Mouse (Mus musculus) forebrain, embryonic 12.5 days (tissue): Measurements from ENCODE around the gene Rsph3a. TPM values are rescaled to one million over a fixed set of nuclear protein-coding genes. Genes with fewer than 3 reads are reported as not detected.
"Not testable (repeated sequence)": the region's sequence is repeated elsewhere in the genome, so short reads cannot be mapped to it uniquely, and the experiment has no call there.

Source experiments
- ATAC-seq: fragments of 200-750 bp; cut with Nextera tagmentation; 2 replicates; pipeline ENCODE4 v1.8.0; 2017; ENCODE audit warnings: moderate TSS enrichment; ENCODE audit not compliant: low FRiP score
- H3K27ac ChIP-seq: fragments of 300-500 bp; sonication (generic); 2 replicates; pipeline ENCODE4 v1.5.1; 2016; ENCODE audit warnings: mild to moderate bottlenecking
- H3K27me3 ChIP-seq: fragments of 300-500 bp; sonication (generic); 2 replicates; pipeline ENCODE4 v1.6.1; 2016; ENCODE audit warnings: mild to moderate bottlenecking
- H3K36me3 ChIP-seq: fragments of 300-500 bp; sonication (generic); replicated peaks from 2 replicates; pipeline ENCODE4 v1.6.1; 2016; ENCODE audit warnings: mild to moderate bottlenecking
- H3K4me1 ChIP-seq: fragments of 300-500 bp; sonication (generic); 2 replicates; pipeline ENCODE4 v1.6.1; 2016
- H3K4me2 ChIP-seq: fragments of 300-500 bp; sonication (generic); 2 replicates; pipeline ENCODE4 v1.6.1; 2016; ENCODE audit warnings: mild to moderate bottlenecking, moderate library complexity
- H3K4me3 ChIP-seq: fragments of 300-500 bp; sonication (generic); replicated peaks from 2 replicates; pipeline ENCODE4 v1.5.1; 2016; ENCODE audit warnings: mild to moderate bottlenecking
- H3K9ac ChIP-seq: fragments of 300-500 bp; sonication (generic); 2 replicates; pipeline ENCODE4 v1.6.1; 2016; ENCODE audit warnings: mild to moderate bottlenecking
- H3K9me3 ChIP-seq: fragments of 300-500 bp; sonication (generic); 2 replicates; pipeline ENCODE4 v1.6.1; 2016
- WGBS: fragments of 180-500 bp; shearing (Covaris S2); methylation state at CpG from one replicate; pipeline ENCODE4 v1.1.7; 2016; 5-methylcytosine and 5-hydroxymethylcytosine counted together
- polyA plus RNA-seq: library from polyadenylated mRNA; unstranded; fragments of >200 nt; fragmentation: Nextera tagmentation; extraction: Ambion mirVana; gene quantifications from 2 replicates; pipeline ENCODE4 v1.2.1, GENCODE M21; 2016

Gene Rsph3a
- polyA plus RNA-seq, 1 experiment from 2014 or later = 58.6 TPM

DNA sequence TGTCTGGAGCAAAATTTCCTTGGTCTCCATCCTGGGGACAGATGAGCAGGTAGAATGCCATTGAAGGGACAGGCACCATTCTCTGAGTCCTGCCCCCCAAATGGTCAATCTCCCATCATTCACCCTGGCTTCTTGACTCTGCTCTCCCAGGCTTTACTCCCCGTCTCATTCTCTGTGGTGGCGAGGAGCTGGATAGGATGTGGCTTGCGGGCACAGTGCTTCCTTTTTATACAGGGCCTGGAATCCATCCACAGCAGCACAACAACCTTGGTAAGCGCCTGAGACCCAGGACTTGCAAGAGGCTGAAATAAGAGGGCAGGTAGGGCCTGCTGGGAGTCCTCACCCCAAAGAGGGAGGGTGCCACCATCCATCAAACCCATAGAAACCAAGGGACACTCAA, 68.6 kb downstream of the Rsph3a start:
- not testable (repeated sequence) for H3K4me3 ChIP-seq, ATAC-seq
- WGBS = 92% methylated on average over 4 of the region's 4 CpGs

DNA sequence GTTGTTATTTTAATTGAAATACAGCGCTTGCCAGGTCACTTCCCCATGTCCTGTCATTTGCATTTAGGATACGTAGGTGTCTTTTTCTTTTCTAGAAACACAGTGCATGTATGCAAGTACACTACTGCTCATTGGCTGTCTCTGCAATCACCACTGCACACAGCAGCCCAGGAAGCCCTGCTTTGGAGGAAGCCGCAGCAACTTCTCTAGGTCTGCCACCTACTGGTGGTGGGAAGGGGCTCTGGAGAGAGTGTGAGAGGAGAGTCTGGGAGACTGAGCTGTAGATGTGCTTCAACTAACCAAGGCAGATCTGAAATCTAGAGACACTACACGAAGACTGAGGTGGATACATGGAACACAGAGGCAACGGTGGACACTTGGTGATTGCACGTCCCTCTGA, 77.3 kb downstream of the Rsph3a start:
- H3K27ac ChIP-seq, H3K36me3 ChIP-seq, H3K9me3 ChIP-seq, H3K4me2 ChIP-seq, H3K9ac ChIP-seq, H3K4me1 ChIP-seq, H3K4me3 ChIP-seq, H3K27me3 ChIP-seq: not testable (repeated sequence)
- peak; percentile 44; the same call in 1 of the 2 replicates for ATAC-seq
- WGBS = no CpG with 5 or more reads among the region's 6 CpGs

More for the DNA sequence above, 68.6 kb downstream of the Rsph3a start:
- not testable (repeated sequence) for H3K9ac ChIP-seq, H3K27ac ChIP-seq, H3K4me1 ChIP-seq, H3K27me3 ChIP-seq, H3K36me3 ChIP-seq, H3K9me3 ChIP-seq, H3K4me2 ChIP-seq

DNA sequence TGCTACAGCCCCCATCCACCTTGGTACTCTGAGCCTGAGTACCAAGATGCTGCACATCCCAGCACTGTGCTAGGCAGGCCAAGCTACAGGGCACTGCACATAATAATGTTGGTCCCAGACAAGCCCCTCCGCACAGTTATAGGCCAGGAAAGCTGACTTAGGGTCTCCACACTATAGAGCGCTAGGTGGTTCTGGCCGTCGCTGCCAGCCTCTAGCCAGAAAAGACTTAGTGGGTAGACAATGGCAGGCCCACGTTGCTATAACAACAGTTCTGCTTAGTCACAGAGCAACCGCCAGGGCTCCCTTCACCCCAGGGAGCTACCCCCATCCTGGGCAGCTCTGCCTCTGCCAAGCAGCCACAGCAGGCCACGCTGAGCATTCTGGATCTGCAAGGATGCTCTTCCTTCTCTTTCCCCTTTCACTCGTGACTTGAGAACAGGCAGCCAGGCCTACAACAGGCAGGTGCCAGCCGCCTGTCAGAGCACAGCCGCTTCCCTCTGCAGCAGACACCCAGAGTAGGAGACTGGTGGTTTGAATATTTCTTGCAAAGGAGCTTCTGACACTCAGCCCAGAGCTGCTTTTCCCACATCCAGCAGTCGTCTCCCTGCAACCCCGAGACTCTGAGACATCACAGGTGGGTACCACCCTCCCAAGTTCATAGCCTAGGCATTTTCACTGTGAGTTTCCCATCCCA, 82.2 kb downstream of the Rsph3a start:
- not testable (repeated sequence) for H3K36me3 ChIP-seq, H3K9ac ChIP-seq, H3K4me3 ChIP-seq, H3K9me3 ChIP-seq, H3K27me3 ChIP-seq, H3K27ac ChIP-seq, H3K4me1 ChIP-seq, H3K4me2 ChIP-seq
- ATAC-seq = peak; percentile 67
- WGBS = no CpG with 5 or more reads among the region's 12 CpGs

Other genes starting within 250 kb of the Rsph3a start
- gene Fndc1, start 118.3 kb upstream of the Rsph3a start, polyA plus RNA-seq = 0.79 and 1.3 TPM in 2 replicates
- gene Tagap, start 19.6 kb upstream of the Rsph3a start, polyA plus RNA-seq = 0.37 and 0.40 TPM in 2 replicates
- 0.23 and 0.29 TPM in 2 replicates for gene Gm49673, start 202.2 kb downstream of the Rsph3a start, polyA plus RNA-seq
- gene Rnaset2a, start 202.5 kb downstream of the Rsph3a start, polyA plus RNA-seq = 14.6 TPM in 2 replicates
- gene Fgfr1op, start 219.9 kb downstream of the Rsph3a start, polyA plus RNA-seq = 39.6 and 41.6 TPM in 2 replicates